Mouse (Mus musculus): ENCODE data around the gene Aicda. TPM values are rescaled to one million over a fixed set of nuclear protein-coding genes. Genes with fewer than 3 reads are reported as not detected.
"Not testable (repeated sequence)": the region's sequence is repeated elsewhere in the genome, so short reads cannot be mapped to it uniquely, and the experiment has no call there.

Gene Aicda
- polyA plus RNA-seq, 1 experiment: 0.44 TPM

- Histone ChIP-seq H3K27me3 (ENCODE audit: control insufficient read depth, insufficient read depth, low read length) (no peaks in the 10 kb centered on the region), H3K27ac (ENCODE audit: insufficient read depth, low read depth, low read length) (peak overlapping the region; percentile 22; the same call in 1 of the 2 replicates), H3K4me1 (ENCODE audit: control insufficient read depth, insufficient read depth, insufficient read length, low read length) (peaks cover 9% of the 10 kb centered on the region), H3K4me3 (ENCODE audit: low read depth, low read length) (no peak overlapping the region), H3K36me3 (ENCODE audit: control insufficient read depth, insufficient read depth, low read length) (no peaks in the 10 kb centered on the region)
- TF ChIP-seq CTCF (IDR thresholded peaks at IDR 0.05; ENCODE audit: extremely low read depth, insufficient read length, insufficient replicate concordance, low read depth, low read length) (no peak), POLR2A (IDR thresholded peaks at IDR 0.05; ENCODE audit: low read depth, low read length) (no peak)
- WGBS: 81% methylated on average over 9 of the region's 9 CpGs
Measured at GRCm38 (mm10) chr6:122565070-122565784, 11.6 kb downstream of the Aicda start.

GRCm38 (mm10) chr6:122569113-122569512 lies 15.5 kb downstream of the Aicda start:
- H3K27ac ChIP-seq (ENCODE audit: insufficient read depth, low read depth, low read length): no peak overlapping the region
- H3K27me3 ChIP-seq (ENCODE audit: control insufficient read depth, insufficient read depth, low read length): no peaks in the 10 kb centered on the region
- TF ChIP-seq POLR2A (IDR thresholded peaks at IDR 0.05; ENCODE audit: low read depth, low read length) (no peak), CTCF (IDR thresholded peaks at IDR 0.05; ENCODE audit: extremely low read depth, insufficient read length, insufficient replicate concordance, low read depth, low read length) (no peak)
- 86% methylated on average over 5 of the region's 5 CpGs for WGBS
- H3K4me3 ChIP-seq (ENCODE audit: low read depth, low read length): no peak overlapping the region
- H3K4me1 ChIP-seq (ENCODE audit: control insufficient read depth, insufficient read depth, insufficient read length, low read length): peaks cover 13% of the 10 kb centered on the region; the same call in 1 of the 2 replicates
- no peaks in the 10 kb centered on the region for H3K36me3 ChIP-seq (ENCODE audit: control insufficient read depth, insufficient read depth, low read length)

- no peaks in the 10 kb centered on the region for H3K27me3 ChIP-seq (ENCODE audit: control insufficient read depth, insufficient read depth, low read length)
- TF ChIP-seq POLR2A (IDR thresholded peaks at IDR 0.05; ENCODE audit: low read depth, low read length) (no peak), CTCF (IDR thresholded peaks at IDR 0.05; ENCODE audit: extremely low read depth, insufficient read length, insufficient replicate concordance, low read depth, low read length) (no peak)
Measured at GRCm38 (mm10) chr6:122569762-122570161, 16.2 kb downstream of the Aicda start.

GRCm38 (mm10) chr6:122570695-122571616 lies 17.4 kb downstream of the Aicda start:
- H3K27me3 ChIP-seq (ENCODE audit: control insufficient read depth, insufficient read depth, low read length): no peaks in the 10 kb centered on the region
- peak overlapping the region; percentile 56 for H3K27ac ChIP-seq (ENCODE audit: insufficient read depth, low read depth, low read length)
- H3K36me3 ChIP-seq (ENCODE audit: control insufficient read depth, insufficient read depth, low read length): no peaks in the 10 kb centered on the region
- peaks cover 7% of the 10 kb centered on the region; the same call in 1 of the 2 replicates for H3K4me1 ChIP-seq (ENCODE audit: control insufficient read depth, insufficient read depth, insufficient read length, low read length)
- no peak overlapping the region for H3K4me3 ChIP-seq (ENCODE audit: low read depth, low read length)
- WGBS: 19% methylated on average over 8 of the region's 8 CpGs
- TF ChIP-seq CTCF (IDR thresholded peaks at IDR 0.05; ENCODE audit: extremely low read depth, insufficient read length, insufficient replicate concordance, low read depth, low read length) (no peak), POLR2A (IDR thresholded peaks at IDR 0.05; ENCODE audit: low read depth, low read length) (no peak)

More at GRCm38 (mm10) chr6:122569762-122570161, 16.2 kb downstream of the Aicda start:
- 82% methylated on average over 1 of the region's 1 CpGs for WGBS
- H3K4me1 ChIP-seq (ENCODE audit: control insufficient read depth, insufficient read depth, insufficient read length, low read length): peaks cover 13% of the 10 kb centered on the region; the same call in 1 of the 2 replicates
- no peak overlapping the region for H3K27ac ChIP-seq (ENCODE audit: insufficient read depth, low read depth, low read length)
- no peaks in the 10 kb centered on the region for H3K36me3 ChIP-seq (ENCODE audit: control insufficient read depth, insufficient read depth, low read length)
- H3K4me3 ChIP-seq (ENCODE audit: low read depth, low read length): no peak overlapping the region

GRCm38 (mm10) chr6:122571617-122571959 lies 18.0 kb downstream of the Aicda start:
- TF ChIP-seq POLR2A (IDR thresholded peaks at IDR 0.05; ENCODE audit: low read depth, low read length): no peak
- no peak for TF ChIP-seq CTCF (IDR thresholded peaks at IDR 0.05; ENCODE audit: extremely low read depth, insufficient read length, insufficient replicate concordance, low read depth, low read length)
- Histone ChIP-seq H3K27ac (ENCODE audit: insufficient read depth, low read depth, low read length) (0 out of 2 replicates have a peak overlapping the region, but pooled peaks have one; percentile 20), H3K4me1 (ENCODE audit: control insufficient read depth, insufficient read depth, insufficient read length, low read length) (peaks cover 7% of the 10 kb centered on the region; the same call in 1 of the 2 replicates), H3K27me3 (ENCODE audit: control insufficient read depth, insufficient read depth, low read length) (no peaks in the 10 kb centered on the region), H3K4me3 (ENCODE audit: low read depth, low read length) (no peak overlapping the region), H3K36me3 (ENCODE audit: control insufficient read depth, insufficient read depth, low read length) (no peaks in the 10 kb centered on the region)
- WGBS: 23% methylated on average over 3 of the region's 3 CpGs

GRCm38 (mm10) chr6:122575037-122575436 lies 21.4 kb downstream of the Aicda start:
- H3K4me1 ChIP-seq (ENCODE audit: control insufficient read depth, insufficient read depth, insufficient read length, low read length); H3K4me3 ChIP-seq (ENCODE audit: low read depth, low read length); H3K27ac ChIP-seq (ENCODE audit: insufficient read depth, low read depth, low read length); H3K27me3 ChIP-seq (ENCODE audit: control insufficient read depth, insufficient read depth, low read length): not testable (repeated sequence)
- H3K36me3 ChIP-seq (ENCODE audit: control insufficient read depth, insufficient read depth, low read length): peaks cover 16% of the 10 kb centered on the region
- 88% methylated on average over 1 of the region's 1 CpGs for WGBS

GRCm38 (mm10) chr6:122577030-122577429 lies 23.4 kb downstream of the Aicda start:
- WGBS: 94% methylated on average over 3 of the region's 3 CpGs
- Histone ChIP-seq H3K36me3 (ENCODE audit: control insufficient read depth, insufficient read depth, low read length) (peaks cover 31% of the 10 kb centered on the region), H3K27me3 (ENCODE audit: control insufficient read depth, insufficient read depth, low read length) (no peaks in the 10 kb centered on the region), H3K4me3 (ENCODE audit: low read depth, low read length) (no peak overlapping the region), H3K27ac (ENCODE audit: insufficient read depth, low read depth, low read length) (no peak overlapping the region), H3K4me1 (ENCODE audit: control insufficient read depth, insufficient read depth, insufficient read length, low read length) (peaks cover 5% of the 10 kb centered on the region; the same call in 1 of the 2 replicates)
- no peak for TF ChIP-seq POLR2A (IDR thresholded peaks at IDR 0.05; ENCODE audit: low read depth, low read length)
- TF ChIP-seq CTCF (IDR thresholded peaks at IDR 0.05; ENCODE audit: extremely low read depth, insufficient read length, insufficient replicate concordance, low read depth, low read length): no peak
